Mouse (Mus musculus) spleen, adult 2 months (tissue): ENCODE measurements at regions not wholly inside any gene's neighbourhood (a gene's known extent, or its start where the extent isn't known, plus 50 kb on each side); places are given as distances from the start of the nearest gene placed in this dataset.

ENCODE experiments used
- DNase-seq, 2 experiments: peaks; one replicate each; pipeline versions ENCODE4 v3.0.0 to v3.0.0-alpha.2; 2012 to 2021; ENCODE audit warnings: low spot score in 2 of 2, low read depth in 1 of 2
- H3K27ac ChIP-seq: fragments of 200-500 bp; 2 replicates; pipeline ENCODE4 v1.5.1; 2012; ENCODE audit warnings: low read length, inconsistent platforms; ENCODE audit not compliant: insufficient read depth
- H3K27me3 ChIP-seq: fragments of 200-500 bp; 2 replicates; pipeline ENCODE4 v1.6.1; 2012; ENCODE audit warnings: mild to moderate bottlenecking, moderate library complexity, low read length, inconsistent platforms; ENCODE audit not compliant: control insufficient read depth, insufficient read depth
- H3K36me3 ChIP-seq: fragments of 200-500 bp; 2 replicates; pipeline ENCODE4 v1.6.1; 2012; ENCODE audit warnings: mild to moderate bottlenecking, low read length, inconsistent platforms; ENCODE audit not compliant: control insufficient read depth, insufficient read depth
- H3K4me1 ChIP-seq: fragments of 200-500 bp; 2 replicates; pipeline ENCODE4 v1.6.1; 2011; ENCODE audit warnings: inconsistent platforms; ENCODE audit not compliant: control insufficient read depth, insufficient read depth, insufficient read length
- H3K4me3 ChIP-seq: fragments of 200-500 bp; 2 replicates; pipeline ENCODE4 v1.5.1; 2011; ENCODE audit warnings: mild to moderate bottlenecking, inconsistent platforms; ENCODE audit not compliant: insufficient read depth, insufficient read length; ENCODE audit errors: extremely low read depth
- CTCF ChIP-seq: fragments of 200-500 bp; IDR thresholded peaks from 2 replicates; pipeline ENCODE4 v1.5.1; 2011; ENCODE audit warnings: mild to moderate bottlenecking, inconsistent platforms; ENCODE audit not compliant: insufficient read depth, insufficient read length, insufficient replicate concordance; ENCODE audit errors: extremely low read depth
- POLR2A ChIP-seq: fragments of 200-500 bp; IDR thresholded peaks from 2 replicates; pipeline ENCODE4 v1.6.1; 2011; ENCODE audit warnings: low read depth, low read length, inconsistent platforms
- WGBS: fragments of 180-500 bp; shearing (Covaris S2); methylation state at CpG from one replicate; pipeline ENCODE4 v1.1.7; 2018; 5-methylcytosine and 5-hydroxymethylcytosine counted together

GRCm38 (mm10) chr11:19849844-19850420 is 74.2 kb upstream of the Spred2 start:
- Histone ChIP-seq H3K36me3 (no peaks in the 10 kb centered on the region), H3K27me3 (no peaks in the 10 kb centered on the region), H3K4me1 (no peaks in the 10 kb centered on the region), H3K4me3 (no peak overlapping the region), H3K27ac (no peak overlapping the region)
- TF ChIP-seq CTCF (no peak), POLR2A (no peak)
- 93% methylated on average over 3 of the region's 3 CpGs for WGBS
- DNase-seq = no peak

- Histone ChIP-seq H3K36me3 (no peaks in the 10 kb centered on the region), H3K27me3 (no peaks in the 10 kb centered on the region), H3K4me1 (no peaks in the 10 kb centered on the region), H3K4me3 (no peak overlapping the region), H3K27ac (no peak overlapping the region)
- TF ChIP-seq POLR2A = no peak
- TF ChIP-seq CTCF = no peak
- 65% methylated on average over 6 of the region's 6 CpGs for WGBS
- DNase-seq = no peak
These were observed 73.1 kb upstream of the Spred2 start for GRCm38 (mm10) chr11:19851022-19851615.

GRCm38 (mm10) chr11:19861596-19861995 is 62.6 kb upstream of the Spred2 start:
- Histone ChIP-seq H3K27ac (no peak overlapping the region), H3K4me1 (no peaks in the 10 kb centered on the region), H3K36me3 (no peaks in the 10 kb centered on the region), H3K4me3 (no peak overlapping the region), H3K27me3 (no peaks in the 10 kb centered on the region; the same call in 1 of the 2 replicates)
- DNase-seq = no peak
- 92% methylated on average over 4 of the region's 4 CpGs for WGBS
- no peak for TF ChIP-seq CTCF
- TF ChIP-seq POLR2A = no peak

- no peak overlapping the region for H3K27ac ChIP-seq
- no peak overlapping the region for H3K4me3 ChIP-seq
- H3K4me1 ChIP-seq = no peaks in the 10 kb centered on the region
- TF ChIP-seq CTCF = no peak
- no peak for TF ChIP-seq POLR2A
- no peaks in the 10 kb centered on the region for H3K36me3 ChIP-seq
- no peaks in the 10 kb centered on the region; the same call in 1 of the 2 replicates for H3K27me3 ChIP-seq
- no peak for DNase-seq
- WGBS = 44% methylated on average over 3 of the region's 3 CpGs
These were observed 60.8 kb upstream of the Spred2 start for GRCm38 (mm10) chr11:19863327-19863726.

GRCm38 (mm10) chr11:19866262-19866661 is 57.9 kb upstream of the Spred2 start:
- no peak for DNase-seq
- H3K4me3 ChIP-seq = no peak overlapping the region
- TF ChIP-seq POLR2A = no peak
- TF ChIP-seq CTCF = no peak
- H3K27ac ChIP-seq = no peak overlapping the region
- H3K36me3 ChIP-seq = no peaks in the 10 kb centered on the region
- H3K27me3 ChIP-seq = no peaks in the 10 kb centered on the region
- WGBS = 18% methylated on average over 2 of the region's 2 CpGs
- no peaks in the 10 kb centered on the region for H3K4me1 ChIP-seq

- no peak for TF ChIP-seq CTCF
- TF ChIP-seq POLR2A = no peak
- Histone ChIP-seq H3K27ac (no peak overlapping the region), H3K4me1 (no peaks in the 10 kb centered on the region), H3K36me3 (no peaks in the 10 kb centered on the region), H3K27me3 (no peaks in the 10 kb centered on the region), H3K4me3 (no peak overlapping the region)
- WGBS = 87% methylated on average over 3 of the region's 3 CpGs
- no peak for DNase-seq
These were observed 54.5 kb upstream of the Spred2 start for GRCm38 (mm10) chr11:19869671-19870070.

GRCm38 (mm10) chr11:19870136-19870535 is 54.0 kb upstream of the Spred2 start:
- no peak overlapping the region for H3K27ac ChIP-seq
- H3K4me3 ChIP-seq = no peak overlapping the region
- 91% methylated on average over 7 of the region's 7 CpGs for WGBS
- H3K4me1 ChIP-seq = no peaks in the 10 kb centered on the region
- no peak for DNase-seq
- no peaks in the 10 kb centered on the region for H3K36me3 ChIP-seq
- TF ChIP-seq POLR2A (no peak), CTCF (no peak)
- H3K27me3 ChIP-seq = no peaks in the 10 kb centered on the region
